Mouse (Mus musculus) T-helper 17 cell (primary cell): ENCODE measurements at regions not wholly inside any gene's neighbourhood (a gene's known extent, or its start where the extent isn't known, plus 50 kb on each side); places are given as distances from the start of the nearest gene placed in this dataset.

Source experiments
- in situ Hi-C, 2 experiments: fragments of 300-600 bp; cut with MboI, MseI; formaldehyde crosslinking; loops; 1 replicate in 1 of 2; 2 replicates in 1 of 2; pipeline ENCODE4 v1.15.1; 2025; ENCODE audit warnings: high pct_unique_total_duplicates in 2 of 2

GRCm38 (mm10) chr3:57910020-57910419, 62.1 kb upstream of the Pfn2 start:
- in situ Hi-C loops, result no loop called here

- in situ Hi-C loops, result no loop called here
Measured at GRCm38 (mm10) chr3:57911831-57912596, 64.1 kb upstream of the Pfn2 start.

GRCm38 (mm10) chr3:57912650-57913343, 64.9 kb upstream of the Pfn2 start:
- in situ Hi-C loops, result no loop called here

GRCm38 (mm10) chr3:57914687-57915086, 66.8 kb upstream of the Pfn2 start:
- in situ Hi-C loops, result no loop called here

- in situ Hi-C loops, result no loop called here
Measured at GRCm38 (mm10) chr3:57918913-57919312, 71.0 kb upstream of the Pfn2 start.

- in situ Hi-C loops, result no loop called here
Measured at GRCm38 (mm10) chr3:57919390-57920089, 71.7 kb upstream of the Pfn2 start.

- in situ Hi-C loops, result no loop called here
Measured at GRCm38 (mm10) chr3:57920090-57920432, 72.2 kb upstream of the Pfn2 start.

- in situ Hi-C loops, result no loop called here
Measured at GRCm38 (mm10) chr3:57921071-57921882, 73.4 kb upstream of the Pfn2 start.

GRCm38 (mm10) chr3:57923061-57923460, 75.2 kb upstream of the Pfn2 start:
- in situ Hi-C loops, result no loop called here

- in situ Hi-C loops, result no loop called here
Measured at GRCm38 (mm10) chr3:57932657-57933539, 85.0 kb upstream of the Pfn2 start.

GRCm38 (mm10) chr3:57935042-57935610, 87.2 kb upstream of the Pfn2 start:
- in situ Hi-C loops, result no loop called here

- in situ Hi-C loops, result loop anchor here in 1 of 2 experiments (10.0 kb wide), 1 partner anchor 656 kb away; no protein-coding TSS in a partner anchor
Measured at GRCm38 (mm10) chr3:57940504-57941381, 92.9 kb upstream of the Pfn2 start.

GRCm38 (mm10) chr3:57944698-57945097, 96.8 kb upstream of the Pfn2 start:
- in situ Hi-C loops, result loop anchor here in 1 of 2 experiments (10.0 kb wide), 1 partner anchor 660 kb away; no protein-coding TSS in a partner anchor

GRCm38 (mm10) chr3:57945765-57946164, 97.9 kb upstream of the Pfn2 start:
- in situ Hi-C loops, result loop anchor here in 1 of 2 experiments (10.0 kb wide), 1 partner anchor 661 kb away; no protein-coding TSS in a partner anchor

GRCm38 (mm10) chr3:57947331-57947730, 99.5 kb upstream of the Pfn2 start:
- in situ Hi-C loops, result loop anchor here in 1 of 2 experiments (10.0 kb wide), 1 partner anchor 663 kb away; no protein-coding TSS in a partner anchor

GRCm38 (mm10) chr3:57948720-57949119, 100.8 kb upstream of the Pfn2 start:
- in situ Hi-C loops, result loop anchor here in 1 of 2 experiments (10.0 kb wide), 1 partner anchor 664 kb away; no protein-coding TSS in a partner anchor

GRCm38 (mm10) chr3:57950431-57951331, 102.8 kb upstream of the Pfn2 start:
- in situ Hi-C loops, result no loop called here

- in situ Hi-C loops, result no loop called here
Measured at GRCm38 (mm10) chr3:57951438-57951837, 103.6 kb upstream of the Pfn2 start.
